8 mouse cellular contexts compared by ENCODE assay signal in the genomic region with DNA sequence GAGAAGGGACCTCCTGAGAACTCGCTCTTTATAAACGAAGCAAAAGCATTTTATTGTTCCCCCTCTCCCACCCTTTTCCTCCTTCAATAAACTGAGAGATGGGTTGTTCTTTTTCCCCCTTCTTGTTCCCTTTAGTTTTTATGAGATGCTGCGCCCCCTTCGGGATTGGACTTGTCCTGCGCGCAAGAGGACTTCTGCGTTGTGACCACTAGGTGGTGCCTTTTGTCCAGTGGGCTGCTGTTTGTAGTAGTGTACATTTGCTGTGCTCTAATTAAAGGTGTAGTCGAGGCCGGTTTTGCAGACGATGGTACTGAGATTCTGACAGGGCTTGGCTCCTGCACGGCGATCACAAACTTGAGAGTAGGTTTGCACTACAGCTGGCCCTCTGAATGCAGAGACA. TPM values are rescaled to one million over a fixed set of nuclear protein-coding genes. Genes with fewer than 3 reads are reported as not detected.
DNase-seq lines count a peak whose midpoint lies in the region; ATAC-seq and TF ChIP-seq lines count a peak whose summit lies in the region.

No protein-coding gene starts in this region.

- TF ChIP-seq POLR2A in limb, embryonic 14.5 days (IDR thresholded peaks at IDR 0.05; ENCODE audit: borderline replicate concordance, extremely low read depth, insufficient read depth, insufficient read length) = no peak

- no peaks in the 10 kb centered on the region for H3K9me3 ChIP-seq in limb, embryonic 14.5 days (ENCODE audit: control insufficient read depth, low read length)

- H3K36me3 ChIP-seq in limb, embryonic 14.5 days (ENCODE audit: control insufficient read depth, insufficient read depth, low read length) = peaks cover 34% of the 10 kb centered on the region
- H3K36me3 ChIP-seq in splenic B cell, adult 2 months (ENCODE audit: control insufficient read depth, insufficient read depth, low read length, poor library complexity, severe bottlenecking) = peaks cover 6% of the 10 kb centered on the region; the same call in 1 of the 2 replicates

- WGBS in limb, embryonic 14.5 days = 6% methylated on average over 12 of the region's 12 CpGs

- peak; percentile 84 for DNase-seq in urinary bladder, postnatal 14 days (ENCODE audit: low spot score)
- DNase-seq in urinary bladder, adult 2 months (ENCODE audit: low spot score) = no peak
- peak; percentile 94 for DNase-seq in embryo, embryonic 10.5 days (ENCODE audit: low spot score)
- peak; percentile 89 for DNase-seq in kidney, adult 18-20 months
- peak; percentile 84 for DNase-seq in limb, embryonic 14.5 days (ENCODE audit: low spot score)
- peak; percentile 90 for DNase-seq in naive thymus-derived CD4-positive, alpha-beta T cell, adult 2 months (ENCODE audit: low read depth)
- peak; percentile 91 for DNase-seq in splenic B cell, adult 2 months (ENCODE audit: low read depth, low spot score)

- H3K27me3 ChIP-seq in limb, embryonic 14.5 days (ENCODE audit: control insufficient read depth, insufficient read depth, low read length) = no peaks in the 10 kb centered on the region
- no peaks in the 10 kb centered on the region for H3K27me3 ChIP-seq in splenic B cell, adult 2 months (ENCODE audit: control insufficient read depth, insufficient read depth, low read length, poor library complexity, severe bottlenecking)

- 0 out of 2 replicates have a peak overlapping the region, but pooled peaks have one; percentile 92 for H3K4me3 ChIP-seq in limb, embryonic 14.5 days (replicated peaks; ENCODE audit: low read length)

- H3K4me1 ChIP-seq in limb, embryonic 14.5 days (ENCODE audit: control insufficient read depth, insufficient read depth, low read length) = peaks cover 37% of the 10 kb centered on the region

- H3K27ac ChIP-seq in limb, embryonic 14.5 days (replicated peaks; ENCODE audit: low read depth, low read length) = no peak overlapping the region

- H3K4me2 ChIP-seq in limb, embryonic 14.5 days (replicated peaks; ENCODE audit: low read depth, low read length, severe bottlenecking) = peak overlapping the region; percentile 97; the same call in 1 of the 2 replicates

- ATAC-seq in granulocyte monocyte progenitor cell, adult 5-6 weeks (replicated peaks; ENCODE audit: poor library complexity, severe bottlenecking) = peak; percentile 41
- ATAC-seq in limb, embryonic 14.5 days (ENCODE audit: low FRiP score, low read depth) = 0 out of 2 replicates have a peak, but pooled peaks have one; percentile 14

- H3K9ac ChIP-seq in limb, embryonic 14.5 days (ENCODE audit: low read depth, low read length, severe bottlenecking) = no peak overlapping the region

RNA-seq across cellular contexts. Expression of gene Irf2bp1, which starts 2.6 kb away (rescaled TPM):
- polyA plus RNA-seq in urinary bladder, adult 2 months (2012; rRNA removed) = 15.8 and 20.3 TPM in 2 replicates
- 14.5 and 24.3 TPM in 2 replicates for total RNA-seq in granulocyte monocyte progenitor cell, adult 5-6 weeks (2014; fragmentation: Nextera tagmentation)
- 8.4 and 17.5 TPM in 2 replicates for total RNA-seq in granulocyte monocyte progenitor cell, adult 5-6 weeks (2017)
- polyA plus RNA-seq in limb, embryonic 14.5 days (2012; rRNA removed) = 36.1 and 46.8 TPM in 2 replicates
- polyA plus RNA-seq in limb, embryonic 14.5 days (2014; fragmentation: Nextera tagmentation; extraction: Ambion mirVana) = 34.2 and 37.3 TPM in 2 replicates

RNA-seq across cellular contexts. Expression of gene Mypop, which starts 15.4 kb away (rescaled TPM):
- polyA plus RNA-seq in urinary bladder, adult 2 months (2012; rRNA removed) = 7.5 and 9.5 TPM in 2 replicates
- not detected in 2 replicates for total RNA-seq in granulocyte monocyte progenitor cell, adult 5-6 weeks (2014; fragmentation: Nextera tagmentation)
- total RNA-seq in granulocyte monocyte progenitor cell, adult 5-6 weeks (2017) = 0.82 TPM in 1 of 2 replicates, not detected in the other
- 13.6 and 19.3 TPM in 2 replicates for polyA plus RNA-seq in limb, embryonic 14.5 days (2012; rRNA removed)
- polyA plus RNA-seq in limb, embryonic 14.5 days (2014; fragmentation: Nextera tagmentation; extraction: Ambion mirVana) = 5.3 and 5.7 TPM in 2 replicates

RNA-seq across cellular contexts. Expression of gene Foxa3, which starts 16.9 kb away (rescaled TPM):
- polyA plus RNA-seq in urinary bladder, adult 2 months (2012; rRNA removed) = 0.04 TPM in 1 of 2 replicates, not detected in the other
- total RNA-seq in granulocyte monocyte progenitor cell, adult 5-6 weeks (2014; fragmentation: Nextera tagmentation) = not detected in 2 replicates
- total RNA-seq in granulocyte monocyte progenitor cell, adult 5-6 weeks (2017) = not detected in 2 replicates
- 5.3 and 6.7 TPM in 2 replicates for polyA plus RNA-seq in limb, embryonic 14.5 days (2012; rRNA removed)
- polyA plus RNA-seq in limb, embryonic 14.5 days (2014; fragmentation: Nextera tagmentation; extraction: Ambion mirVana) = 3.1 and 3.2 TPM in 2 replicates

RNA-seq across cellular contexts. Expression of gene Sympk, which starts 17.7 kb away (rescaled TPM):
- polyA plus RNA-seq in urinary bladder, adult 2 months (2012; rRNA removed) = 35.0 and 43.7 TPM in 2 replicates
- 79.9 and 98.6 TPM in 2 replicates for total RNA-seq in granulocyte monocyte progenitor cell, adult 5-6 weeks (2014; fragmentation: Nextera tagmentation)
- 38.5 and 46.7 TPM in 2 replicates for total RNA-seq in granulocyte monocyte progenitor cell, adult 5-6 weeks (2017)
- 97.0 and 113 TPM in 2 replicates for polyA plus RNA-seq in limb, embryonic 14.5 days (2012; rRNA removed)
- polyA plus RNA-seq in limb, embryonic 14.5 days (2014; fragmentation: Nextera tagmentation; extraction: Ambion mirVana) = 23.0 and 27.5 TPM in 2 replicates

RNA-seq across cellular contexts. Expression of gene Nanos2, which starts 19.3 kb away (rescaled TPM):
- 0.04 TPM in 1 of 2 replicates, not detected in the other for polyA plus RNA-seq in urinary bladder, adult 2 months (2012; rRNA removed)
- total RNA-seq in granulocyte monocyte progenitor cell, adult 5-6 weeks (2014; fragmentation: Nextera tagmentation) = not detected in 2 replicates
- total RNA-seq in granulocyte monocyte progenitor cell, adult 5-6 weeks (2017) = not detected in 2 replicates
- polyA plus RNA-seq in limb, embryonic 14.5 days (2012; rRNA removed) = 0.06 TPM in 1 of 2 replicates, not detected in the other
- polyA plus RNA-seq in limb, embryonic 14.5 days (2014; fragmentation: Nextera tagmentation; extraction: Ambion mirVana) = not detected in 2 replicates
